Mouse (Mus musculus) right cerebral cortex, adult 2 months (tissue): Measurements from ENCODE around the gene Chd1l.

Source experiments
- DNase-seq, 2 experiments: peaks; one replicate each; pipeline ENCODE4 v3.0.0; 2021 to 2022; ENCODE audit warnings: low spot score in 2 of 2

The Chd1l gene

DNA sequence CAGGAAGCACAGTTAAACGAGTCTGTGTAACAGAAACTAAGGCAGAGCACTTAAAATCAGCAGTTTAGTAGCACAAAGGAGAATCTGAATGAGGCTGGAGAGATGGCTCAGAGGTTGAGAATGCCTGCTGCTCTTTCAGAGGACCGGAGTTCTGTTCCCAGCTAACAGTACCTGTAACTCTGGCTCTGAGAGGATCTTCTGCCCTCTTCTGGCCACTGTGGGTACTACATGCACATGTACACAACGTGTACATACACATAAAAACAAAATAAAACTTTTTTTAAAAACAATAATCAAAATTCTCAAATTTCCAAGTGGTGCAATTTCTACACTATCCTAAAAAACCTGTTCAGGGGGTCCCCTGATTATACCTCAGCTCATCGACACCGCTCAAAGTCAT lies 85.2 kb downstream of the Chd1l start:
- peak in 1 of 2 experiments; percentile 18 for DNase-seq

DNA sequence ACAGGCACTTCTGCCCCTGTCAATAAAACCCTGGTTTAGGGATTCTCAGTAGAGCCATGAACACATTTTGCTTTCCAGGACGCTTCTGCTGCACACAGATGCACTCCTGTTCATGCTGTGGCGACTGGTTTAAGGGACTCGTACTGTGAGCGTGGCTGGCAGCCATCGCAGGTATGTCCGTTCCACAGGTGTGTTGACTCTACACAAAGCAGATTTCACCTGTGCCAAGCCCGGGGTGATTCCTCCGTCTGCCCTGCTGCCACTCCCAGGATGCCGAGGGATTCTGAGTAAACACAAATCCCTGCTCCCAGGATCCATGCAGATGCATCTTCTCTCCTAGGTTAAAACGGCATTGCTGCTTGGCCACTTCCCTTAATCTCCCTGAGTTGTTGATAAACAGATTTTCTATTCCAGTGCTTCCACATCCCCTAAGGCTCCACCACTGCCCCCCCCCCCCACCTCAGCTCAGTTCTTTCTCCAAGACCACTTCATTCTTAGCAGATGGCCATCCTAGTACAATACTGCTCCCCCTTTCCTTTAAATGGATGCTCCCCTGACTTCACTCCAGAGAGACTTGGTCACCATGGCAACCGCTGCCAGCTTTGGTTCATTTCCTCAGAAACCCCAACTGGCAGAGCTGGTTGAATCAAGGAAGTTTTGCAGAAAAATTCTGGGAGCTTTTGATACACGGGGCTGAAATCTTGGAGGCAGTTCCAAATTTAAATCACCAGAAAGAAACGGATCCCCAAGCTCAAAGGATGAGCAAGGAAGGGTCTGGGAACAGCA lies 87.9 kb downstream of the Chd1l start:
- DNase-seq, result peak; percentile 89 to 90

DNA sequence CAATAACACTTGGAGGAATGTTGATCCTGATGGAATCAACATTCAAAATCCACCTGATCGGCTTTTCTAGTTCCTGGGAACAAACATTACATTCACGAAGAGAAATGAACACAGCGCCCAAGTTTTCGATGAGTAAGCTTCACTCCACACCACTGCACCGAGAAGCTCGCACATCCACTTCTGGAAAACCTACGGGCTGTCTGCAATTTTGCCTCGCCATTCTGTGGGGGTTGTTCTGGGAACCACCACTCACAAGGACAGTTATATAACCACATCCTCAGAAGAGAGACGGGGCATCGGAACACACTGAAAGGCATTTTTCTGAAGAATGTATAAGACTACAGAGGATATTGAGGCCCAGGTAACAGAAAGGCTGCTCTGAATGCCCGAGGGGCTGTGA lies 90.1 kb downstream of the Chd1l start:
- peak; percentile 36 to 56 for DNase-seq

DNA sequence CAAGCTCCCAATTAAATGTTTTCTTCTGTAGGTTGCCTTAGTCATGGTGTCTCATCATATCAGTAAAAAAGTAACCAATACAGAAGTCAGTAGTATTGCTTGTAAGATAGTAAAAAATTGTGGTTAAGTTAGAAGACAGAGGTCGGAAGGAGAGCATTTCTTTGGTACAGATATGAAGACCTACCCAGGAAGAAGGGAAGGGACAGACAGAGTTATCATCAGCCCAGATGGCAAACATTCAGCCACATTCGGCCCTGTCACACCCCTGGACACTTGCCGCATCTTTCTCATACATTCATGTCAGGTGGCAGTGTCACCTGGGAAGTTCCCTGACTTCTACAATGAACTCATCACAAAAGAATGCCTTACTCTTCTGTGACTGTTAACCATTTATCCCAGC lies 97.7 kb downstream of the Chd1l start:
- DNase-seq, result no peak
